Mouse (Mus musculus): ENCODE data around the gene Xylt1. TPM values are rescaled to one million over a fixed set of nuclear protein-coding genes. Genes with fewer than 3 reads are reported as not detected.

Xylt1 gene
- polyA plus RNA-seq, 1 experiment from 2014 or later: 0.52 TPM

DNA sequence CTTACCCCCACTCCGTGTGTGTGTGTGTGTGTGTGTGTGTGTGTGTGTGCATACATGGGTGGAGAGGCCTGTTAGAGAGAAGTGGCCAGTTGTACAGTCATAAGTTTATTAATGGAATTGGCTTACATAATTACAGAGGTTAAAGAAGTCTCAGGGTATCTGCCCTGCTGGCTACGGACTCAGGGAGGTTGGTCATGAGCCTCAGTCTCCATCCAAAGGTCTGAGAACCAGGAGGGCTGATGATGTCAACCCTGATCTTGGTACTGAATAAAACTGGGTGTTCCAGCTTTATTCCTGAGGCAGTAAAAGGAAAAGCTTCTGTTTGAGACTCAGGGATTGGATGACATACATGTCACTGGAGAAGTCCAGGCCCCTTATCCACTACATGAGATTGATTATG, 39.1 kb downstream of the Xylt1 start:
- Histone ChIP-seq H3K4me3 (ENCODE audit: low read depth, low read length) (no peak overlapping the region), H3K9me3 (ENCODE audit: control insufficient read depth) (no peaks in the 10 kb centered on the region), H3K36me3 (ENCODE audit: control insufficient read depth, insufficient read depth) (no peaks in the 10 kb centered on the region), H3K9ac (ENCODE audit: low read depth, low read length) (no peak overlapping the region), H3K4me2 (replicated peaks; ENCODE audit: low read depth) (no peak overlapping the region), H3K27me3 (replicated peaks; ENCODE audit: control insufficient read depth, insufficient read depth, low read length) (no peaks in the 10 kb centered on the region), H3K4me1 (replicated peaks; ENCODE audit: control insufficient read depth, insufficient read depth, low read length) (no peaks in the 10 kb centered on the region), H3K27ac (ENCODE audit: low read depth, low read length) (no peak overlapping the region)
- no peak for TF ChIP-seq CTCF (IDR thresholded peaks at IDR 0.05; ENCODE audit: low read depth)
- 72% methylated on average over 2 of the region's 2 CpGs for WGBS
- ATAC-seq: no peak

DNA sequence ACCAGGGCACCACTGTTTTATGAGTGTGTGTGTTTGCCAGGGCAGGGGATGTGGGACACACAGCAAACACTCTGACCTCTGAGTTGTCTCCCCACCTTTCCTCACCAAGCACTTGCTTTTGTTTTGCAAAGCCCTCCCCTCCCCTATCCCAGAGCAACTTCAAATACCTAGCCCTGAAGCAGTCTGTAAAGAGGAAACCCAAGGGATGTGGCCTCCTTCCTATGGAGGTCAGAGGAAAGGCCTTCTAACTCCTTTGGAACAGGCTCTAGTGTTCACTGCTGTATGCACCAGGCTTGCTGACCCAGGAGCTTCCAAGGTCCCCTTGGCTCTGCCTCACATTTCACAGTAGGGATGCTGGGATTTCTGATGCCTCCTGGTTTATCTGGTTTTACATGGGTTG, 39.5 kb downstream of the Xylt1 start:
- no peak overlapping the region for H3K4me3 ChIP-seq (ENCODE audit: low read depth, low read length)
- ATAC-seq: no peak
- no peaks in the 10 kb centered on the region for H3K9me3 ChIP-seq (ENCODE audit: control insufficient read depth)
- no peak overlapping the region for H3K9ac ChIP-seq (ENCODE audit: low read depth, low read length)
- H3K4me1 ChIP-seq (replicated peaks; ENCODE audit: control insufficient read depth, insufficient read depth, low read length): no peaks in the 10 kb centered on the region
- H3K27me3 ChIP-seq (replicated peaks; ENCODE audit: control insufficient read depth, insufficient read depth, low read length): no peaks in the 10 kb centered on the region
- H3K27ac ChIP-seq (ENCODE audit: low read depth, low read length): no peak overlapping the region
- no peak overlapping the region for H3K4me2 ChIP-seq (replicated peaks; ENCODE audit: low read depth)
- H3K36me3 ChIP-seq (ENCODE audit: control insufficient read depth, insufficient read depth): no peaks in the 10 kb centered on the region
- no peak for TF ChIP-seq CTCF (IDR thresholded peaks at IDR 0.05; ENCODE audit: low read depth)

DNA sequence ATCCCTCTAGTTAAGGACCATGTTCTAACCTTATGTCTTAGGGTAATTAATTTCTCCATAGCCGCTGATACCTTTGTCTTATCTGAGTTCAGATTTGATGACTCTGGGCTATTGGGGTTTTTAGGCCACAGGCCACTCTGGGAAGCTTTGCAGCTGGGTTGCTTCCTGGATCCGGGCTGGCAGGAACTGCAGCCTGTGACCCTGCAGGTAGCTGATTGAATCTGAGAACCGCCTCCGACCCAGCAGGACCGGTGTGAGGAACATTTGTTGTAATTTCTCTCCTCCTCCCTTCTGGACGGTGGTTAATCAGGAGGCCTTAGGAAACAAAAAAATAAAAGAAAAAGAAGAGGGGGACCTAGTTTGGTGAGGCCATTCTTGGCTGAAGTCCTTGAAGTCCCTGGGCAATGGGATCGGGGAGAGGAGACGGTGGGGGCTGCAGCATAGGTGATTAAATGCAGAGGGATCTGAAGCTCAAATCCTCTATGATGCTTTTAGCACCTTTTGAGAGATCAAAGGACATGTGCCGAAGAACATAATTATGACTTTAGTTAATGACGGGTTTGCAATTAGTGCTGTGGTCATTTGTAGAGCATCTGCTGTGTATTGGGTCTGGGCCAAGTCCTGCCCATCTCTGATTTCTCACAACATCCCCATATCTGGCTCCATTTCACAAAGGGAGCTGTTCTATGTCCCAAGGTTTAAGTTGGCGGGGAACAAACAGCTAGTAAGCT, 40.2 kb downstream of the Xylt1 start:
- no peaks in the 10 kb centered on the region for H3K4me1 ChIP-seq (replicated peaks; ENCODE audit: control insufficient read depth, insufficient read depth, low read length)
- 64% methylated on average over 11 of the region's 11 CpGs for WGBS
- H3K36me3 ChIP-seq (ENCODE audit: control insufficient read depth, insufficient read depth): no peaks in the 10 kb centered on the region
- ATAC-seq: no peak
- no peaks in the 10 kb centered on the region for H3K9me3 ChIP-seq (ENCODE audit: control insufficient read depth)
- no peaks in the 10 kb centered on the region for H3K27me3 ChIP-seq (replicated peaks; ENCODE audit: control insufficient read depth, insufficient read depth, low read length)
- no peak overlapping the region for H3K27ac ChIP-seq (ENCODE audit: low read depth, low read length)
- no peak overlapping the region for H3K9ac ChIP-seq (ENCODE audit: low read depth, low read length)
- H3K4me2 ChIP-seq (replicated peaks; ENCODE audit: low read depth): no peak overlapping the region
- no peak for TF ChIP-seq CTCF (IDR thresholded peaks at IDR 0.05; ENCODE audit: low read depth)
- no peak overlapping the region for H3K4me3 ChIP-seq (ENCODE audit: low read depth, low read length)

DNA sequence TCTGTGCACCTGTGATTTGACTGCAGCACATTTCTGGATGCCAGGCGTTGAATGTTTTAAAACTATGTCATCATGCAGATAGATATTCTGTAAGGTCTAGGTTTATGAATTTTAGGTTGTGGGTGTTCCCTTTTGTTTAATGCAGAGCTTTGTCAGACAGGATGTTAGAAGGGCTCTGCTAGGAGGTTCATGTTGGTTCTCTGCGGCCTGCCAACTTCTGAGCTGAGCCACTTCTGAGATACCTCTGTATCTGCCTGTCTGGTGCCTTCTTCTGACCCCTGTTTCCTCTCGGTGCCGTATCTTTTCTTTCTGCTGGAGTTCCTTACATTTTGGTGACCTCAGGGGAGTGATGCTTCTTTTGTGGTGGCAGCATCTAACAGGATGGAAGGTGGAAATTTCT, 44.1 kb downstream of the Xylt1 start:
- H3K4me3 ChIP-seq (ENCODE audit: low read depth, low read length): no peak overlapping the region
- no peak overlapping the region for H3K4me2 ChIP-seq (replicated peaks; ENCODE audit: low read depth)
- 80% methylated on average over 4 of the region's 4 CpGs for WGBS
- no peak overlapping the region for H3K27ac ChIP-seq (ENCODE audit: low read depth, low read length)
- TF ChIP-seq CTCF (IDR thresholded peaks at IDR 0.05; ENCODE audit: low read depth): no peak
- peaks cover 4% of the 10 kb centered on the region; the same call in 1 of the 2 replicates for H3K4me1 ChIP-seq (replicated peaks; ENCODE audit: control insufficient read depth, insufficient read depth, low read length)
- no peaks in the 10 kb centered on the region for H3K36me3 ChIP-seq (ENCODE audit: control insufficient read depth, insufficient read depth)
- no peak overlapping the region for H3K9ac ChIP-seq (ENCODE audit: low read depth, low read length)
- H3K27me3 ChIP-seq (replicated peaks; ENCODE audit: control insufficient read depth, insufficient read depth, low read length): no peaks in the 10 kb centered on the region
- no peak for ATAC-seq
- H3K9me3 ChIP-seq (ENCODE audit: control insufficient read depth): no peaks in the 10 kb centered on the region

DNA sequence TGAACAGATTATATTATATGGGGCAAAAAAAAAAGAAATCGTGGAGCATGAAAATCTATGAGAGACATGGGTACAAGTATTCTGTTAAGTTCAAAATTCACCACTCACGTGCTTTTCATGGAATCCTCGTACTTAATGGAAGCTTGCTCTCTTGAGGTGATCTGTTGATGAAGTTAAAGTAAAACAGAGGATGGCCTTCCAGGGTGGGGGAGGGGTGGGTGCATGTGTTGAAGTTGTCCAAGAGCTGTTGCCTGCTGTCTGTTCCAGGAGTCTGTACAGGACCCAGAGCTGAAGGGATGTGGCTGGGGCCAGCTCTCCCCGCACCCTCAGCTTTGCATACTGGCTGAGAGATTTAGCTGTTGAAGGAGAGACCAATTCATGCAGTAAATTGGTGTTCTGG, 45.6 kb downstream of the Xylt1 start:
- Histone ChIP-seq H3K4me1 (replicated peaks; ENCODE audit: control insufficient read depth, insufficient read depth, low read length) (peaks cover 4% of the 10 kb centered on the region; the same call in 1 of the 2 replicates), H3K36me3 (ENCODE audit: control insufficient read depth, insufficient read depth) (no peaks in the 10 kb centered on the region), H3K9ac (ENCODE audit: low read depth, low read length) (no peak overlapping the region), H3K4me2 (replicated peaks; ENCODE audit: low read depth) (no peak overlapping the region), H3K27ac (ENCODE audit: low read depth, low read length) (no peak overlapping the region), H3K27me3 (replicated peaks; ENCODE audit: control insufficient read depth, insufficient read depth, low read length) (no peaks in the 10 kb centered on the region), H3K4me3 (ENCODE audit: low read depth, low read length) (no peak overlapping the region), H3K9me3 (ENCODE audit: control insufficient read depth) (no peaks in the 10 kb centered on the region)
- no peak for TF ChIP-seq CTCF (IDR thresholded peaks at IDR 0.05; ENCODE audit: low read depth)
- WGBS: 83% methylated on average over 4 of the region's 4 CpGs
- no peak for ATAC-seq

DNA sequence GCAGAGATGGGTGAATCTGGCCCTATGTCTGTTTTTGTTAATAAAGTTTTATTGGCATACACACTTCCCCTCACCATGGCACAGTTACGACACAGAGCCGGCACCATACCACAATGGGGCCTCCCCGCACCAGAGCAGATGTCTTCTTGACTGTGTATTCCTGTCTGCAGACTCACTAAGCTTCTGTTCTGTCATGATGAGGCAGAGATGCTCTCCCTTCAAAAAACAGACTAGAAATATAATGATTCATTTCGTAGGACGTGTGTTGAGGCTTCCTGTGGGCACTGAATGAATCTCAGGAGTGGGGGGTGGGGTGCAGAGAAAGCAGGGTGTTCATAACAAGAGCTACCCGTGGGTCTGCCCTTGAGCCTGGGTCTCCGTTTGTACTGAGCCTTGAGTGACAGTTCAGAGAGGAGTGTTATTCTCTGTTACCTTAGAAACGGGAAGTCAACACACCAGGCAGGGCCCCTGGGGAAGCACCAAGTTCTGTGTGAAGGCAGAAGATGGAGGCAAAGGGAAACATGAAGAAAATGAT, 48.0 kb downstream of the Xylt1 start:
- H3K4me3 ChIP-seq (ENCODE audit: low read depth, low read length): no peak overlapping the region
- no peak overlapping the region for H3K4me2 ChIP-seq (replicated peaks; ENCODE audit: low read depth)
- no peak overlapping the region for H3K27ac ChIP-seq (ENCODE audit: low read depth, low read length)
- no peaks in the 10 kb centered on the region for H3K36me3 ChIP-seq (ENCODE audit: control insufficient read depth, insufficient read depth)
- WGBS: 44% methylated on average over 8 of the region's 8 CpGs
- no peak overlapping the region for H3K9ac ChIP-seq (ENCODE audit: low read depth, low read length)
- TF ChIP-seq CTCF (IDR thresholded peaks at IDR 0.05; ENCODE audit: low read depth): no peak
- 0 out of 2 replicates have a peak, but pooled peaks have one; percentile 38 for ATAC-seq
- no peaks in the 10 kb centered on the region for H3K27me3 ChIP-seq (replicated peaks; ENCODE audit: control insufficient read depth, insufficient read depth, low read length)
- H3K4me1 ChIP-seq (replicated peaks; ENCODE audit: control insufficient read depth, insufficient read depth, low read length): peaks cover 4% of the 10 kb centered on the region; the same call in 1 of the 2 replicates
- no peaks in the 10 kb centered on the region for H3K9me3 ChIP-seq (ENCODE audit: control insufficient read depth)

Measured in intestine, postnatal 0 days (tissue).